Mouse (Mus musculus): ENCODE data around the gene Trak2. TPM values are rescaled to one million over a fixed set of nuclear protein-coding genes. Genes with fewer than 3 reads are reported as not detected.

Gene Trak2
- polyA plus RNA-seq, 1 experiment = 26.4 TPM

- TF ChIP-seq POLR2A (IDR thresholded peaks at IDR 0.05; ENCODE audit: borderline replicate concordance, extremely low read depth, insufficient read depth, insufficient read length, poor library complexity, severe bottlenecking) (no peak), CTCF (IDR thresholded peaks at IDR 0.05; ENCODE audit: borderline replicate concordance, extremely low read depth, insufficient read depth, insufficient read length) (no peak)
- DNase-seq (ENCODE audit: low read depth) = no peak
Observed at GRCm38 (mm10) chr1:58952526-58952925, 20.7 kb downstream of the Trak2 start.

DNA sequence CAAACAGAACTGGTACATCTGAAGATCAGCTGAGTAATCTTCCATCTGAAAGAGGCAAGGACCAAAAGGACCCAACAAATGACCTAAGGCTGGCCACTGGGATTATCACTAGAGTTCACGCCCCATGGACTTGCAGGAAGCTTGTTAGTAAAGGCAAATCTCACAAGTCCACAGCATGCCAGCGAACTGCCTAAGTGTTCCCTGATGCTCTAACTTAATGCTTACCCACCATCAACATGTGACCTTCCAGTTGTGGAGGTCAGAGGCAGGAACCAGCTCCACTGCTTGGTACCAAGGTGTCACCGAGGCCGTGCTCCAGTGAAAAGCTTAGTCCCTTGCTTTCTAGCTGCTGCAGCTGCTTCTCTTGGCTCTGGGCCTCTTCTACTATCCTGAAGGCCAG lies 21.4 kb downstream of the Trak2 start:
- no peak for TF ChIP-seq CTCF (IDR thresholded peaks at IDR 0.05; ENCODE audit: borderline replicate concordance, extremely low read depth, insufficient read depth, insufficient read length)
- TF ChIP-seq POLR2A (IDR thresholded peaks at IDR 0.05; ENCODE audit: borderline replicate concordance, extremely low read depth, insufficient read depth, insufficient read length, poor library complexity, severe bottlenecking) = no peak
- no peak for DNase-seq (ENCODE audit: low read depth)

DNA sequence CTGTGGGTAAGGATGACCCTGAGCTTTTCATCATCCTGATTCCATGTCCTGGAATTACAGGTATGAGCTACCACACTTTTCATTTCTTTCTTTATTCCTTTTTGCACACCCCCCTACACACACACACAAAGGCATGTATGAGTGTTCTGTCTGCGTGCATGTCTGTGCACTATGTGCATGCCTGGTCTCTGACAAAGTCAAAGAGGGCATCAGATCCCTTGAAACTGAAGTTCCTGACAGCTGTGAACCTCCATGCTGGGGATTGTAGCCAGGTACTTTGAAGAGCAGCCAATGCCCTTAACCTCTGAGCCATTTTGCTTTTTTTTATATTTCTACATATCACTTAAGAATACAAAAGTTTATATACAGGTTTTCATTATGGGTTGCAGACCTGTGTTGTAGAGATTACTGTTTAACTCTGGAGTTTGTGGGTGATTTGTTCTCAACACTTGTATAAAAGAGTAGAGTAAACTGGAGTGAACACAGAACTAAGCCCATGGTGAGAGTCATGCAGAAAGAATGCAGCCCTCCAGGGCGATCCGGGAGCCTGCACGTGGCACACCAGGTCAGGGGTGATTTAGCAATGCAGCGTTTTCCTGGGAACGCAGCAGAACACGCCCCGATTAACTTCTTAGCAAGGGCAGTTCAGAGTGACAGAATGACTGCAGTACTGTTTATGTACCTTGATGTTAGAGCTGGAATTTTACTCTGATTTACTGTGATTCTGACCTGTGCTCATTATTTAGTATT lies 22.2 kb downstream of the Trak2 start:
- peak; percentile 15 for DNase-seq (ENCODE audit: low read depth)
- TF ChIP-seq POLR2A (IDR thresholded peaks at IDR 0.05; ENCODE audit: borderline replicate concordance, extremely low read depth, insufficient read depth, insufficient read length, poor library complexity, severe bottlenecking) (no peak), CTCF (IDR thresholded peaks at IDR 0.05; ENCODE audit: borderline replicate concordance, extremely low read depth, insufficient read depth, insufficient read length) (no peak)

- TF ChIP-seq POLR2A (IDR thresholded peaks at IDR 0.05; ENCODE audit: borderline replicate concordance, extremely low read depth, insufficient read depth, insufficient read length, poor library complexity, severe bottlenecking) (no peak), CTCF (IDR thresholded peaks at IDR 0.05; ENCODE audit: borderline replicate concordance, extremely low read depth, insufficient read depth, insufficient read length) (no peak)
- DNase-seq (ENCODE audit: low read depth) = no peak
Observed at GRCm38 (mm10) chr1:58949561-58950106, 23.6 kb downstream of the Trak2 start.

DNA sequence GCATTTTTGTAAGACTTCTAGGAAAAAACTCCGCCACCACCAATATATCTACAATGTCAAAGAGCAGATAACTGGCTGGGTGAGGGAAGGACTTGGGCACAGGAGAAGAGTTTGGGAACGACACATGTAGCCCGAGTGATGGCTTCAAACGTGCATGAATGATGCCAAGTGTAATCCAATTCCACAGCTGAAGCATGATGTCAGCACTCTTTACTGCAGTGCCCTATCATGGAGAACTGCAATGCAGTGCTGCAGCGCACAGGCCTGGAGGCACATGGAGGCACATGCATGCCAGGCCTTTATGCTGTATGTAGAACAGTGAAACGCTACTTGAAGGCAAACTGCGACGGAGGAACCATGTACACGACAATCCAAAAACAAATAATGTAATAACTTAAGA lies 26.5 kb downstream of the Trak2 start:
- no peak for TF ChIP-seq CTCF (IDR thresholded peaks at IDR 0.05; ENCODE audit: borderline replicate concordance, extremely low read depth, insufficient read depth, insufficient read length)
- TF ChIP-seq POLR2A (IDR thresholded peaks at IDR 0.05; ENCODE audit: borderline replicate concordance, extremely low read depth, insufficient read depth, insufficient read length, poor library complexity, severe bottlenecking) = no peak
- no peak for DNase-seq (ENCODE audit: low read depth)

- TF ChIP-seq CTCF (IDR thresholded peaks at IDR 0.05; ENCODE audit: borderline replicate concordance, extremely low read depth, insufficient read depth, insufficient read length) (no peak), POLR2A (IDR thresholded peaks at IDR 0.05; ENCODE audit: borderline replicate concordance, extremely low read depth, insufficient read depth, insufficient read length, poor library complexity, severe bottlenecking) (no peak)
- DNase-seq (ENCODE audit: low read depth) = no peak
Observed at GRCm38 (mm10) chr1:58945960-58946670, 27.1 kb downstream of the Trak2 start.

GRCm38 (mm10) chr1:58945523-58945922 lies 27.7 kb downstream of the Trak2 start:
- no peak for DNase-seq (ENCODE audit: low read depth)
- TF ChIP-seq CTCF (IDR thresholded peaks at IDR 0.05; ENCODE audit: borderline replicate concordance, extremely low read depth, insufficient read depth, insufficient read length) (no peak), POLR2A (IDR thresholded peaks at IDR 0.05; ENCODE audit: borderline replicate concordance, extremely low read depth, insufficient read depth, insufficient read length, poor library complexity, severe bottlenecking) (no peak)

- no peak for TF ChIP-seq POLR2A (IDR thresholded peaks at IDR 0.05; ENCODE audit: borderline replicate concordance, extremely low read depth, insufficient read depth, insufficient read length, poor library complexity, severe bottlenecking)
- TF ChIP-seq CTCF (IDR thresholded peaks at IDR 0.05; ENCODE audit: borderline replicate concordance, extremely low read depth, insufficient read depth, insufficient read length) = no peak
- no peak for DNase-seq (ENCODE audit: low read depth)
Observed at GRCm38 (mm10) chr1:58937606-58938099, 35.6 kb downstream of the Trak2 start.

- TF ChIP-seq POLR2A (IDR thresholded peaks at IDR 0.05; ENCODE audit: borderline replicate concordance, extremely low read depth, insufficient read depth, insufficient read length, poor library complexity, severe bottlenecking) (no peak), CTCF (IDR thresholded peaks at IDR 0.05; ENCODE audit: borderline replicate concordance, extremely low read depth, insufficient read depth, insufficient read length) (no peak)
- no peak for DNase-seq (ENCODE audit: low read depth)
Observed at GRCm38 (mm10) chr1:58936746-58937605, 36.3 kb downstream of the Trak2 start.

DNA sequence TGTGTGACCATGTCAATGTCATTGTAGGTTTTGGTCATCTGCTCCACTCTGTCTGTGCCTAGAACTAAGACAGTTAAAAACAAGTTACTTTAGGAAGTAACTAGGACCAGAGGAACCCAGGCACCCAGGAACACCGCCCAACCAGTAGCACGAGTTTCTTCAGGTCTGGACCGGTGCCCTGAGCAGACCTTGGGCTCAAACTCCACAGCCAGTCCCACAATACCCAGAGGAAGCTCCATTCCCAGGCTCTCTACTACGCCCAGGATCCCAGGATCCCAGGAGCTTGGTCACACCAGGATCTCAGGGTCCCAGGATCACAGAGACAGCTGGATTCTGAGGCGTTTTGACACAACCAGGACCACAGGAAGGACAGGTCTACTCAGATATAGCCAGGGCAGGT lies 46.6 kb downstream of the Trak2 start:
- TF ChIP-seq CTCF (IDR thresholded peaks at IDR 0.05; ENCODE audit: borderline replicate concordance, extremely low read depth, insufficient read depth, insufficient read length) = no peak
- TF ChIP-seq POLR2A (IDR thresholded peaks at IDR 0.05; ENCODE audit: borderline replicate concordance, extremely low read depth, insufficient read depth, insufficient read length, poor library complexity, severe bottlenecking) = no peak

GRCm38 (mm10) chr1:58917566-58917965 lies 55.7 kb downstream of the Trak2 start:
- no peak for DNase-seq (ENCODE audit: low read depth)
- TF ChIP-seq POLR2A (IDR thresholded peaks at IDR 0.05; ENCODE audit: borderline replicate concordance, extremely low read depth, insufficient read depth, insufficient read length, poor library complexity, severe bottlenecking) (no peak), CTCF (IDR thresholded peaks at IDR 0.05; ENCODE audit: borderline replicate concordance, extremely low read depth, insufficient read depth, insufficient read length) (no peak)

More for the DNA sequence above, 46.6 kb downstream of the Trak2 start:
- no peak for DNase-seq (ENCODE audit: low read depth)
